Mouse (Mus musculus) hindbrain, embryonic 16.5 days (tissue): ENCODE data around the gene Madd. TPM values are rescaled to one million over a fixed set of nuclear protein-coding genes. Genes with fewer than 3 reads are reported as not detected.
"Not testable (repeated sequence)": the region's sequence is repeated elsewhere in the genome, so short reads cannot be mapped to it uniquely, and the experiment has no call there.

ENCODE experiments used
- ATAC-seq: fragments of 200-750 bp; cut with Nextera tagmentation; 2 replicates; pipeline ENCODE4 v1.8.0; 2017; ENCODE audit warnings: moderate TSS enrichment, moderate library complexity
- H3K27ac ChIP-seq: fragments of 300-500 bp; sonication (generic); 2 replicates; pipeline ENCODE4 v1.5.1; 2014; ENCODE audit warnings: low read depth, mild to moderate bottlenecking, control low read depth, low read length, moderate library complexity
- H3K27me3 ChIP-seq: fragments of 300-500 bp; sonication (generic); replicated peaks from 2 replicates; pipeline ENCODE4 v1.6.1; 2014; ENCODE audit warnings: low read length; ENCODE audit not compliant: control insufficient read depth, insufficient read depth
- H3K36me3 ChIP-seq: fragments of 300-500 bp; sonication (generic); 2 replicates; pipeline ENCODE4 v1.6.1; 2014; ENCODE audit warnings: mild to moderate bottlenecking, low read length, moderate library complexity, mixed read lengths; ENCODE audit not compliant: control insufficient read depth, insufficient read depth
- H3K4me1 ChIP-seq: fragments of 300-500 bp; sonication (generic); 2 replicates; pipeline ENCODE4 v1.6.1; 2014; ENCODE audit warnings: low read depth, low read length; ENCODE audit not compliant: control insufficient read depth, insufficient read depth
- H3K4me2 ChIP-seq: fragments of 300-500 bp; sonication (generic); 2 replicates; pipeline ENCODE4 v1.6.1; 2014; ENCODE audit warnings: mild to moderate bottlenecking, low read length, control low read depth, moderate library complexity
- H3K4me3 ChIP-seq: fragments of 300-500 bp; sonication (generic); 2 replicates; pipeline ENCODE4 v1.5.1; 2014; ENCODE audit warnings: mild to moderate bottlenecking, low read length, control low read depth, moderate library complexity
- H3K9ac ChIP-seq: fragments of 300-500 bp; sonication (generic); 2 replicates; pipeline ENCODE4 v1.6.1; 2014; ENCODE audit warnings: low read depth, mild to moderate bottlenecking, control low read depth, low read length, moderate library complexity
- H3K9me3 ChIP-seq: fragments of 300-500 bp; sonication (generic); 2 replicates; pipeline ENCODE4 v1.6.1; 2014; ENCODE audit warnings: mild to moderate bottlenecking, low read length, moderate library complexity; ENCODE audit not compliant: control insufficient read depth
- WGBS: fragments of 180-500 bp; shearing (Covaris S2); extraction: QIAGEN DNeasy Blood & Tissue Kit; methylation state at CpG from one replicate; pipeline ENCODE4 v1.1.7; 2014; 5-methylcytosine and 5-hydroxymethylcytosine counted together
- polyA plus RNA-seq: library from polyadenylated mRNA; unstranded; fragments of >200 nt; fragmentation: Nextera tagmentation; extraction: Ambion mirVana; gene quantifications from 2 replicates; pipeline ENCODE4 v1.2.1, GENCODE M21; 2015

The Madd gene
- polyA plus RNA-seq, 1 experiment from 2014 or later = 49.9 TPM

DNA sequence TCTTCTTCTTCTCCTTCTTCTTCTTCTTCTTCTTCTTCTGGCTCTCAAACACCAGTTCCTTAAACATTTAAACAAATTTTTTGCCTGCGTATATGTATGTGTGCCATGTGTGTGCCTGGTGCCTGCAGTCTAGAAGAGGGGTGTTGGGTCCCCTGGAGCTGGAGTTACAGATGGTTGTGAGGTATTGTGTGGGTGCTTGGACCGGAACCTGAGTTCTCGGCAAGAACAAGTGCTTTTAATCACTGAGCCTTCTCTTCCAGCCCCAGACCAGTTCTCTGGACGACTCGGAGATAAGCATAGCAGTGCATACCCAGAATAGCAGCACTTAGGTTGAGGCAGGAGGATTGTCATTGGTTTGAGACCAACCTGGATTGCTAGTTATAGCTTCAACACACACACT, 66.8 kb downstream of the Madd start:
- Histone ChIP-seq H3K9ac (no peak overlapping the region), H3K9me3 (no peaks in the 10 kb centered on the region), H3K4me1 (no peaks in the 10 kb centered on the region), H3K4me2 (no peak overlapping the region), H3K27ac (no peak overlapping the region), H3K27me3 (peaks cover 9% of the 10 kb centered on the region; the same call in 1 of the 2 replicates), H3K4me3 (no peak overlapping the region), H3K36me3 (no peaks in the 10 kb centered on the region)
- 78% methylated on average over 5 of the region's 5 CpGs for WGBS
- ATAC-seq = no peak

DNA sequence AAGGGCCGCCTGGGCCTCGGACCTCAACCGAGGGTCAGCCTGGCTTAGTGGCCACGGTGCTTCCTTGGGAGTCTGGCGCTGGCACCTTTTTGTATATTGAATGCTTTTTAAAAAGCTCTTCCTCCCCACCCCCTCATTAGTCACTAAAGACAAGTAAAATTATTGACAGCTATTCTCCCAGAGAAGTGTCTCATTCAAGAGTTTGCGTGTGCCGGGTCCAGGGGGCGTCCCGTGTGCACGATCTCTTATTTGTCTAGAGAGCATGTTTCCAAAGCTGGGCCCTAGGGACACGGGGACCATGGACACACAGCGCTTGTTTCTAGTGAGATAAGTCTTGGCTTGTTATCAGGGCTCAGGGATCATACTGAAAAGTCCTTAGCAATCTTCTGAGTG, 68.1 kb downstream of the Madd start:
- Histone ChIP-seq H3K36me3 (no peaks in the 10 kb centered on the region), H3K4me2 (peak overlapping the region; percentile 74), H3K4me1 (no peaks in the 10 kb centered on the region), H3K9ac (peak overlapping the region; percentile 68), H3K27ac (no peak overlapping the region), H3K9me3 (no peaks in the 10 kb centered on the region), H3K4me3 (peak overlapping the region; percentile 40), H3K27me3 (peaks cover 9% of the 10 kb centered on the region; the same call in 1 of the 2 replicates)
- 28% methylated on average over 12 of the region's 12 CpGs for WGBS
- ATAC-seq = no peak

DNA sequence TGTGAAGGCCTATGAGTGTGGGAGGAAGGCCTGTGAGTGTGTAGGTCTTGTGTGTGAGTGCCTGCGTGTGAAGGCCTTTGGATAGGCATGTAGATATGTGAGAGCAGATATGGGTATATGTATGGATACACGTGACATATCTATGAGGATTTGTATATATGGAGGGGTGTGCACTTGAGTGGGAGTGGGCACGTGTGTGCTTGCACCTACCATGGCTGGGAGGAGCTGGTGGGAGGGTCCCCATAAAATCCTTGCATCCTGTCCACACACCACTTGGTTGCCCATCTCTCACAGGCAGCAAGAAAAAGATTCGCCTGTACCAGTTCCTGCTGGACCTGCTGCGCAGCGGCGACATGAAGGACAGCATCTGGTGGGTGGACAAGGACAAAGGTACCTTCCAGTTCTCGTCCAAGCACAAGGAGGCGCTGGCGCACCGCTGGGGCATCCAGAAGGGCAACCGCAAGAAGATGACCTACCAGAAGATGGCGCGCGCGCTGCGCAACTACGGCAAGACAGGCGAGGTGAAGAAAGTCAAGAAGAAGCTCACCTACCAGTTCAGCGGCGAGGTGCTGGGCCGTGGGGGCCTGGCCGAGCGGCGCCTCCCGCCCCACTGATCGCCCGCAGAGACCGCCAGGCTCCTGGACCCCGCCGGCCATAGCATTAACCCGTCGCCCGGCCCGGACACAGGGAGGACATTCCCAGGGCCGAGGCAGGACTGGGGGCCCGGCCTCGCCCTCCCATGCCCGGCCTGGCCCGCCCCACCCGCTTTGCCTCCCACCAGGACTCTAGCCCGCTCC, 68.7 kb downstream of the Madd start:
- WGBS = 8% methylated on average over 42 of the region's 42 CpGs
- H3K9ac ChIP-seq = peak overlapping the region; percentile 68

DNA sequence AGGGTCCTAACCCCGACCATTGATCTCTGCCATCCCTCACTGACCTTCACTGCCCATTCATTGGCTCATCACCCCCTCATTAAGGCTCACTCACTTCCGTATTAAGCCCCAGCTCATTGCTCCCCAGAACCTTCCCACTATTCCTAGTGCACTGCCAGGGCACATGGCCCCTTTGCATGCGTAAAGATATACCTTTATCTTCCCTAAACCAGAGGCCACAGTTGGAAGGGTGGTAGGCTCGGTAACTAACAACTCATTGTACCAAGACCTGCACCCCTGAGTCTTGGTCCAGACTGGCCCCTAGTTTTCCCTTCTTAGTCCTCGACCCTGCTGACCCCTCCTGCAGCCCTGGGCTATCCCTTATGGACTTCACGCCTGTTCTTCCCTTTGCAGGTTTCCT, 69.8 kb downstream of the Madd start:
- no peak for ATAC-seq
- no peak overlapping the region for H3K4me2 ChIP-seq
- H3K4me1 ChIP-seq = no peaks in the 10 kb centered on the region
- no peak overlapping the region for H3K27ac ChIP-seq
- 76% methylated on average over 6 of the region's 6 CpGs for WGBS
- H3K4me3 ChIP-seq = no peak overlapping the region
- no peaks in the 10 kb centered on the region for H3K36me3 ChIP-seq
- peaks cover 9% of the 10 kb centered on the region; the same call in 1 of the 2 replicates for H3K27me3 ChIP-seq
- H3K9ac ChIP-seq = no peak overlapping the region
- no peaks in the 10 kb centered on the region for H3K9me3 ChIP-seq

More for the DNA sequence above, 68.7 kb downstream of the Madd start:
- H3K27ac ChIP-seq = no peak overlapping the region
- peak overlapping the region; percentile 40 for H3K4me3 ChIP-seq
- H3K4me2 ChIP-seq = peak overlapping the region; percentile 74
- no peaks in the 10 kb centered on the region for H3K9me3 ChIP-seq
- peak; percentile 48 for ATAC-seq
- peaks cover 9% of the 10 kb centered on the region; the same call in 1 of the 2 replicates for H3K27me3 ChIP-seq
- H3K4me1 ChIP-seq = no peaks in the 10 kb centered on the region
- H3K36me3 ChIP-seq = no peaks in the 10 kb centered on the region

- Histone ChIP-seq H3K4me3 (no peak overlapping the region), H3K9me3 (no peaks in the 10 kb centered on the region), H3K9ac (no peak overlapping the region), H3K27me3 (peaks cover 9% of the 10 kb centered on the region; the same call in 1 of the 2 replicates), H3K4me1 (no peaks in the 10 kb centered on the region), H3K36me3 (no peaks in the 10 kb centered on the region), H3K4me2 (no peak overlapping the region), H3K27ac (no peak overlapping the region)
- ATAC-seq = no peak
- WGBS = 76% methylated on average over 10 of the region's 10 CpGs
Observed at GRCm38 (mm10) chr2:91113334-91113733, 70.3 kb downstream of the Madd start.

- ATAC-seq = no peak
- H3K27me3 ChIP-seq = peaks cover 9% of the 10 kb centered on the region; the same call in 1 of the 2 replicates
- H3K4me3 ChIP-seq = no peak overlapping the region
- H3K36me3 ChIP-seq = no peaks in the 10 kb centered on the region
- H3K9ac ChIP-seq = no peak overlapping the region
- H3K4me2 ChIP-seq = no peak overlapping the region
- H3K9me3 ChIP-seq = no peaks in the 10 kb centered on the region
- WGBS = 72% methylated on average over 4 of the region's 4 CpGs
- H3K27ac ChIP-seq = no peak overlapping the region
- H3K4me1 ChIP-seq = no peaks in the 10 kb centered on the region
Observed at GRCm38 (mm10) chr2:91112491-91112890, 71.1 kb downstream of the Madd start.

- not testable (repeated sequence) for ATAC-seq, H3K9ac ChIP-seq, H3K4me1 ChIP-seq, H3K9me3 ChIP-seq, H3K4me3 ChIP-seq, H3K36me3 ChIP-seq, H3K27ac ChIP-seq, H3K4me2 ChIP-seq, H3K27me3 ChIP-seq
- 94% methylated on average over 3 of the region's 3 CpGs for WGBS
Observed at GRCm38 (mm10) chr2:91111832-91112231, 71.8 kb downstream of the Madd start.

DNA sequence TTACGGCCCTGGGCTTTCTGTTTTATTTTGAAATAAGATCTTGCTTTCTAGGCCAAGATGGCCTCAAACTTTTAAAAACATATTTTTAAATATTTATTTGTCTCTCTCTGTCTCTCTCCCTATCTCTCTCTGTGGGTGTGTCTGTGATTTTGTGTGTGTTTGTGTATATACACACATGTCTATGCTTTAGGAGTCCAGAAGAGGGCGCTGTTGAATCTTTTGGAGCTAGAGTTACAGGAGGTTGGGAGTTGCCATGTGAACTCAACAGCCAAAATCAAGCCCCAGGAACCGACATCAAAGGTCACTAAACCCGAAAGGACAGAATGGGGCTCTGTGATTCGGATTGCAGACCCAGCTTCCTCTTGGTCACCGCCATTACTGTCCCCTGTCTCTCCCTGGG, 73.2 kb downstream of the Madd start:
- Histone ChIP-seq H3K9me3 (no peaks in the 10 kb centered on the region), H3K4me1 (no peaks in the 10 kb centered on the region), H3K9ac (no peak overlapping the region), H3K36me3 (no peaks in the 10 kb centered on the region), H3K4me3 (no peak overlapping the region), H3K27ac (no peak overlapping the region), H3K4me2 (no peak overlapping the region), H3K27me3 (peaks cover 6% of the 10 kb centered on the region; the same call in 1 of the 2 replicates)
- ATAC-seq = no peak
- 73% methylated on average over 6 of the region's 6 CpGs for WGBS

GRCm38 (mm10) chr2:91109807-91110385, 73.7 kb downstream of the Madd start:
- no peak for ATAC-seq
- no peak overlapping the region for H3K4me3 ChIP-seq
- H3K9ac ChIP-seq = no peak overlapping the region
- no peak overlapping the region for H3K4me2 ChIP-seq
- H3K27me3 ChIP-seq = peaks cover 2% of the 10 kb centered on the region; the same call in 1 of the 2 replicates
- H3K4me1 ChIP-seq = no peaks in the 10 kb centered on the region
- 92% methylated on average over 5 of the region's 5 CpGs for WGBS
- H3K9me3 ChIP-seq = no peaks in the 10 kb centered on the region
- no peak overlapping the region for H3K27ac ChIP-seq
- H3K36me3 ChIP-seq = no peaks in the 10 kb centered on the region
